Mouse (Mus musculus) embryonic fibroblast, embryonic 13.5 days (primary cell): ENCODE measurements around the gene Tmem45a2.

Experiments used
- CTCF ChIP-seq: IDR thresholded peaks from 2 replicates; pipeline ENCODE4 v1.5.1; 2011; ENCODE audit warnings: mild to moderate bottlenecking, control low read depth, low read length, moderate library complexity, borderline replicate concordance; ENCODE audit not compliant: insufficient read depth
- POLR2A ChIP-seq: IDR thresholded peaks from 2 replicates; pipeline ENCODE4 v1.6.1; 2011; ENCODE audit warnings: low read depth, mild to moderate bottlenecking, control low read depth, low read length, moderate library complexity

- TF ChIP-seq CTCF (no peak), POLR2A (no peak)
Observed at GRCm38 (mm10) chr16:57098468-57099144, 27.4 kb upstream of the Tmem45a2 start.
